Mouse (Mus musculus) heart, postnatal 10 days (tissue): ENCODE measurements at regions not wholly inside any gene's neighbourhood (a gene's known extent, or its start where the extent isn't known, plus 50 kb on each side); places are given as distances from the start of the nearest gene placed in this dataset.
A peak's percentile ranks its signal among the peaks of the same experiment; 100 is the strongest.

Source experiments
- DNase-seq, 2 experiments: peaks; one replicate each; pipeline ENCODE4 v3.0.0; 2021
- intact Hi-C: fragments of 180-260 bp; cut with DNase I; formaldehyde crosslinking; loops from one replicate; pipeline ENCODE4 v1.15.1; 2025

DNA sequence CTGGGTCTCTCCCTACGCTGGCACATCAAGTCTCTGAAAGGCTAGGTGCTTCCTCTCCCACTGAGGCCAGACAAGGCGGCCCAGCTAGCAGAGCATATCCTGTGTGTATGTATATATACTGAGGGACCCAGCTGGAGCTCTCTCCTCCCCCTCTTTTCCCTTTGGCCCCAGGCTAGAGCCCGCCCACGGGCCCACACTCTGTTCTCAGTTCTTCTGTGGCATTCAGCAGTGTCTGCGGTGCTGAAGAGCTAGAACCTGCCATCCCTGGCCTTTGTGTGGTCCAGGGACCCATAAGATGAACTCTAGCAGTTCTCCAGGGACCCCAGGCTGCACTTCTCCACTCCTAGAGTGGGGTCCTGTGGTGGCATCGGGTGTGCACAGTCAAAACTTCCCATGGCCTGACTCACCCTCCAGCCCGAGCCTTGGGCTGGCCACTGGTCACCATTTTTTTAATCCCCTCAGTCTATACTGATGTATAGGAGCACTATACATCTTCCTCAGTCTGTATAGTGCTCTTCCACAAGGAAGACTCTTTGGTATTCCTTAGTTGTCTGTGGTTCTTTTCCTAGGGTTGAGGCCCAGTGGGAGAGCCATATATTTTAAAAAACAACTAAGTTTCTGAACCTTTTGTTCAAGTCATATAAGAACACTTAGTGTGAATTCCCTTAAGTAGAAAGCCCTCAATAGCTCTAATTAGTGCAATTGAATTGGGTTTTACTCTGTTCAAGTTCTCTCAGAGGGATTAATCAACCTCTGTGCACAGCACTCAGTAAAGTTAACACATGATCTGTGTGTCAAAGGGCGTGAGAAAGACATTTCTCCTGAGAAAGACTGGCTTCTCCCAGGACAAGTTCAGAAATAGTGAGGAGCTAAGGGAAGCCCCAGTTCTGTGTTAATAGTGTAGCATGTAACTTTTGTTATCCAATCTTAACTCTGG lies 401.3 kb downstream of the Ipmk start:
- DNase-seq, result no peak
- intact Hi-C loops, result no loop called here

DNA sequence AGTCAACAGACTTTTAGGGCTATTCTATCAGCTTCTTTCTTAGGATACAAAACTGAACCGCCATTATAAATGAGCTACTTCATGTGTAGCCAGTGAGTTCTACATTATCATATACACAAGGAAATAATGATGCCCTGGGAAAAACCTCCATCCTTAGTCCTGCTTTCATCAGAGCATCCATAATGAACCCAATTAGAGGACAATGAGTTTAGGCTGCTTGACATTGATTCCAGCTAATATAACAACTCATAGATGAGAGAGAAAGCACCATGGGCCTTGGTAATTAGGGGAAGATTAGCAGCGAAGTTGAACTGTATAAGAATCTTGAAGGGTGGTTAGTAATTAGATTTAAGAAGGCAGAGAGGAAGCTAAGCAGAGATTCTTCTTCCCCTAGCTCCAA lies 405.7 kb downstream of the Ipmk start:
- DNase-seq, result no peak
- intact Hi-C loops, result no loop called here

DNA sequence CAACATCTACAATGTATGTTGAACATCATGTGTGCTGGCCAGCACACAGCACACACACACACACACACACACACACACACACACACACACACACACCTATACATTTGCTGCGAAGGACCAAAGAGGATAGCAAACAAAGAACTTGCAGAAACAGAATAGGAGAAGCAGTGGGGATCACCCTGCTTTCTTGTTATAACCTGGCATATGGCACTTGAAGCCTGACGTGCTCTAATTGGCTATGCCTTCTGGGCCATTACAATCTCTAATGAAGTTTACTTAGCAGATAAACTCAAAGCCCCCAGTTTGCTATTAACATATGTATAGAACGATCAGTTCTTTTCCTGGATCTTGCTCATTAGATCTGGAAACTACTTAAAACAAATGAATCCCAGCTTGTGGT lies 407.2 kb downstream of the Ipmk start:
- intact Hi-C loops, result no loop called here
- DNase-seq, result no peak

DNA sequence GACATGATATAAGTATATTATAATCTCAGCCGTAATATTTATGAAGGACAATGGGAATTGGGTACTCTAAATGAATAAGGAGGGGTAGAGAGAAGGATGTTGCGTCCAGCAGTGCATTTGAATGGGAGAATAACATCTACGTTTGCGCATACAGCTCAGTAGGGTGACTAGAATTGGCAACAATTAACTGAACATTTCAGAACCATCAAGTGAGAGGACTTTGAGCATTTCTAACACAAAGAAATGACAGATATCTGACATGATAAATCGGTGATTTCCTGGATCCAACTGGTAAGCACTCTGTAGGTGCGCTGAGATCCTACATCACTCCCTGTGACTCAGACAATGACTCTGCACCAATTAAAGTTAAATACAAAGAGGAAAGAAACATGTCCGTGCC lies 431.3 kb downstream of the Ipmk start:
- intact Hi-C loops, result no loop called here
- no peak for DNase-seq

DNA sequence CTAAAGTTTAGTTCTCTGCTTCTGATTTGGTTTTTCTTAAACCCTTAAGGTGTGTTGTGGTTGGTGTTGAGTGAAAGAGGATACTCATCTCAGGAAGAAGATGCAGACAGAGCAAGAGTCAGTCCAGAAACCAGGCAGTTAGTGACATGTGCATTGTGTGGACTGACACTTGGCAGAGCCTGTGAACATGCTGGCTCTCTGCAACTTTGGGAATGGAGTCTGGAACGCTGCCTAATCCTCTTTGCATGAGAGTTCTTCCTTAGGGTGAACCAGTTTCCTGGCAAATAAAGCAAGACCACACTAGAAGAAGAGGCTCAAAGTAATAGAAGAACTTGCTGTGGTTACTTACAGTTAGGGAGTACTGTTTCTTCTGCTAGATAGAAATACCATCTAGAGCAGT lies 441.7 kb downstream of the Ipmk start:
- intact Hi-C loops, result no loop called here
- DNase-seq, result no peak

DNA sequence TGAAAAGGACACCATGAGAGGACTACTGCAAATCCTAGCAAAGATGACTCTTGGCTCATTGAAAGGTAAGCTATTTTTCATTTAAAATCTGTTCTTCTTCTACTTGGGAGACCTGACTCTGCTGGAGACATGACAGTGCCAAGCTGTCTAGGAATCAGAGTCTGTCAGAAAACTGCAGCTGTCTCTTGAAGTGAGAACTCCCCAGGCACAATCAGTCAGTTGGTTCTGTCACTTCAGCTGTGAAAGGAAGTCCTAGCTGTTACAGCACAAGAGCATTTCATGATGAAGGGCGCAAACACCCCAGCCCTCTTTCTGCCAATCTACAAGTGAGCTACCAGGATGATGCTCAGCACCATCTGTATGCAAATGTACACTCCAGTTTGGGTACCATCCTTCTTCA lies 442.4 kb downstream of the Ipmk start:
- DNase-seq, result no peak
- intact Hi-C loops, result no loop called here

DNA sequence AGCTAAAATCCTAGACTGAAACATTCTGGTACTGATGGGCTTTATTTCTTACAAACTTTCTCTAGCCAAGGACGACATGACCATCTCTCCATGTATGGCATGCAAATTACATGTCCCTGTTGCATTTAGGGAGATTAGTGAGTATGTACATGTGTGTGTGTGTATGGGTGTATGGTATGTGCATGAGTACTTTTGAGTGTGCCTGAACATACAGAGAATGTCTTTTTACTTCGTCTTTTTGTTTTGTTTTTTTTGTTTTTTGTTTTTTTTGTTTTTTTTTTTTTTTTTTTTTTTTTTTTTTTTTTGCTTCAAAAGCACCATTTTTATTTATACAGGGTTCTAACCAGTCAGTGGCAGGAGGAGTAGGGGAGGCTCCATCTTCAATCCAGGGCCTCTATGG lies 451.1 kb downstream of the Ipmk start:
- intact Hi-C loops, result no loop called here
- DNase-seq, result no peak

DNA sequence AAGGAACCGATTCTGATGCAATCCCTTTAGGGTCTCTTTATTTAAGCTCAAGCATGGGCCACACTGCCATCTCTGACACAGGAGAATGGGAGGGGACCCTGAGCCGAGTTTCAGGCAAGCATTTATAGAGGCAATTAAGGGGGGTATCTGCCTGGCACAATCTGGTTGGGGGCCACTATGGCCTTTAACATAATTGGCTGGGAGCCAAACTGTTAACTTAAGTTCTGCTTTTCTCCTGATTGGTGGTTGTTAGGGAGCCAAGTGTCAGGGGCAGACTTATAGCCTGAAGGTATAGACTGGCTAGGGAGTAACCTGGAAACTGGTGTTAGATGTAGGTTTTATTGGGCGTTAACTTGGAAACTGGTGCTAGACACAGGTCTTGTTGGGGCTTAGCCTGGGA lies 454.9 kb downstream of the Ipmk start:
- DNase-seq, result no peak
- intact Hi-C loops, result no loop called here

DNA sequence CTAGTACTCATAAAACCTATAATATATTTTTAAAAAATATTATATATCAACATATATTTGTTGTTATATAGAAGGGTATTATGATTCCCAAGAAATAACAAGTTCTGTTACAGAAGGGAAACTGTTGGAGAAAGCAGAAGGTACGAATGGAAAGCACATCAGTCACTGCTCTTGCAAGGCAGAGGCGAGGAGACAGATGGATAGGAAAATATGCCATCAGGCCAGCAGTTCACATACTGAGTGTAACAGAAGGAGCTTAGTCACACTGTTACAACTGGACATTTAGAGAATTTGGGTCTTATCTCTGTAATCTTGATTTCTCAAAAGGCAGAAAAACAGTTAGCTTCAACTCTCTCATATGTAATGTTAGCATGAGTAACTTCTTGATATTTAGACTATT lies 485.1 kb downstream of the Ipmk start:
- intact Hi-C loops, result no loop called here
- DNase-seq, result no peak

DNA sequence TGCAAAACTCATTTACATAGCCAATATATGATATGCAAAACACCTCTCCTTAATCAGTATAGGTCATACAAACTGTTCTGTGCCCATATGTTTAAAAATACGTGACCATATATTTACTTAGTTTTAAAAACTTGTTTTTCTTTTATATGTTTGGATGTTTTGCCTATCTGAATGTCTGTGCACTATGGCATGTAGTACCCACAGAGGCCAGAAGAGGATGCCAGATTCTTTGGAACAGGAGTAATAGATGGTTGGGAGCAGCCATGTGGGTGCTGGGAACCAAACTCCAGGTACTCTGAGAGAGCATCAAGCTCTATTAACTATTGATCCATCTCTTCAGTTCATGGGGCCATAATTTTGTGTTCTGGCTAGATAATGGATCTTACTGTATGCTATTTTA lies 487.5 kb downstream of the Ipmk start:
- DNase-seq, result no peak

DNA sequence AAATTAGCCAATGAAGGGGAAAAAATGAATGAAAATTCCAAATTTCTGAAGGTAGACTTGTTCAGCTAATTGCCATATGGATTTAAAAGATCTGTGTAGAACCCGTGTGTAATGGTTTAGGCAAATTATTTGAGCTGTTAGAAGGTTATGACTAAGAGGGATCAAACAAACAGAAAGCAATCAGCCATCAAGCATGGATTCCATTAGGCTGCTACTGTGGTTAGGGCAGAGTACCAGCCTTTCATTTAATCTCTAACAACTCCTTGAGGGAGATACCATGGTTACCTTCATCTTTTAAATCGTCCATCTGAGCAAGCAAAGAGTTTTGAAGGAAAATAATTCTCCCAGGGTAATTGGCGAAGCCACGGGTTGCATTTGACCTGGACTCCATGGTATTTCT lies 509.5 kb downstream of the Ipmk start:
- intact Hi-C loops, result no loop called here
- no peak for DNase-seq

More for the DNA sequence above, 487.5 kb downstream of the Ipmk start:
- intact Hi-C loops, result no loop called here

DNA sequence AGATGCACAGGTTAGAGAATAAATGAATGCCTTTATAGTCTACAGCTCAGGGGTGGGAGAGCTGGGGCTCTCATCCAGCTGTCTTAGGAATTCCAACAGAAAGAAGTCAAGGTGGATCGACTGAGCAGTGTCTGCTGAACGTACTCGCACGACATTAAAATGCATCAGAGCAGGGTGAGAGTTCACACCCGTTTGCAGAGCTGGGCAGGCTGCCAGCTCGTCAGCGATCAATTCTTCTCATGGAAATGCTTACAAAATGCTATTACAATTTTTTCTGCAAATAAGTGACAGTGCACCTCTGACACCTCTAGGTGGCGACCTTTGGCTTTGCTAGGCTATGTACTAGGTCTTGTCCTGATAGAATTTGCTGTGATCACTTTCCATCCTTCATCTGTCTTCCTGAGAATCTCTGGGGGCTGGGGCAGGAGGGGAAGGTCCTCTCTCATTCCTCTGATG lies 510.0 kb downstream of the Ipmk start:
- peak in 1 of 2 experiments; percentile 3 for DNase-seq
- intact Hi-C loops, result no loop called here

DNA sequence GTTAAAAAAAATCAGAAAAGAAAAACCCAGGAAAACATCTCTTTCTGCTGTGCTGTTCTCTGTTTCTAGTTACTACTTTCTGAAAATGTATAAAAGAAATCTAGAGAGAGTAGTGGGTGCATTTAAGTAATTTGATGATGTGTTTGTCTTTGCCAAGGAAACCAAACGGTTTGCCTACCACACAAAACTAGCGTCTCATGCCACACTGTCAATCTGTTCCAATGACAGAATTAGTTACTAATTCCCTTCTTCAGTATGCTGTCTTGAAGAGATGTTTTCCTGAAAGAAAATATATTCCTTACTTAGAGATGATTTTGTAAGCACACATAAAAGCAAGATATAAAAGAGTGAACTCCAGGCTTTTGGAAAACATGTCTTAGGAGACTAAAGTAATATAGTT lies 546.2 kb downstream of the Ipmk start:
- intact Hi-C loops, result no loop called here
- DNase-seq, result no peak

DNA sequence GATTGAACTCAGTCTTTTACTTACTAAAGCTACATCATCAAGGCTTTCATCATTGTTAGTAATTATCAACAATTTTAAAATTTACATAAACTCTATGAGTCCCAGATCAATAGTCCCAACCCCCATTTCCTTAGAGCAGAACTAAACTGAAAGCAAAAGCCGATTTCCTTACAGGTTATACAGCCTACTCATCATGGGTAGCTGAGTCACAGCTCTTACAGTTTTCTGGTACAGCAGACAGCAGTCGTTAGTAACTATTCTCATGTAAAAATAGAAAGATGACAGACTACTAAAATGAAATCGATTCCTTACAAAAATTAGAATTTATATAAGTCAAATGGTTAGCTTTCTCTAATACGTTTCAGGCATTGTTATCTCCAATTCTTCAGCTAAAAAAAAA lies 557.5 kb downstream of the Ipmk start:
- intact Hi-C loops, result no loop called here
- no peak for DNase-seq
